Mouse (Mus musculus): Measurements from ENCODE around the gene Olfr1098. TPM values are rescaled to one million over a fixed set of nuclear protein-coding genes. Genes with fewer than 3 reads are reported as not detected.

Olfr1098 gene
- polyA plus RNA-seq (2016; fragmentation: Nextera tagmentation; extraction: Ambion mirVana): not detected in 2 replicates

- no peaks in the 10 kb centered on the region for H3K36me3 ChIP-seq (replicated peaks)
- H3K4me1 ChIP-seq: no peaks in the 10 kb centered on the region
- H3K27me3 ChIP-seq (replicated peaks; ENCODE audit: low read depth, poor library complexity, severe bottlenecking): no peaks in the 10 kb centered on the region
- DNase-seq (ENCODE audit: low spot score): no peak
- H3K9me3 ChIP-seq: no peaks in the 10 kb centered on the region
- H3K4me3 ChIP-seq: no peak within 1 kb of the TSS
- no peak within 1 kb of the TSS for H3K27ac ChIP-seq (replicated peaks)
- WGBS: 97% methylated on average over 1 of the region's 1 CpGs
Observed at GRCm38 (mm10) chr2:86924445-86924844, at the start of gene Olfr1098. Gene Olfr1098, minus strand, starts transcription at chr2:86924545.

GRCm38 (mm10) chr2:86960593-86960992, 36.2 kb upstream of the Olfr1098 start, which contains the start of gene Olfr1099:
Gene Olfr1099, minus strand, starts transcription at chr2:86960693.
- WGBS: 83% methylated on average over 1 of the region's 1 CpGs
- no peaks in the 10 kb centered on the region for H3K4me1 ChIP-seq
- H3K27me3 ChIP-seq (replicated peaks; ENCODE audit: low read depth, poor library complexity, severe bottlenecking): no peaks in the 10 kb centered on the region
- no peaks in the 10 kb centered on the region for H3K36me3 ChIP-seq (replicated peaks)
- H3K9me3 ChIP-seq: no peaks in the 10 kb centered on the region
- no peak within 1 kb of the TSS for H3K4me3 ChIP-seq
- no peak within 1 kb of the TSS for H3K27ac ChIP-seq (replicated peaks)
- DNase-seq (ENCODE audit: low spot score): no peak

GRCm38 (mm10) chr2:86926557-86926956, 2.2 kb upstream of the Olfr1098 start:
- Histone ChIP-seq H3K4me3 (no peak overlapping the region), H3K4me1 (no peaks in the 10 kb centered on the region), H3K27me3 (replicated peaks; ENCODE audit: low read depth, poor library complexity, severe bottlenecking) (no peaks in the 10 kb centered on the region), H3K27ac (replicated peaks) (no peak overlapping the region), H3K9me3 (no peaks in the 10 kb centered on the region), H3K36me3 (replicated peaks) (no peaks in the 10 kb centered on the region)
- DNase-seq (ENCODE audit: low spot score): no peak

GRCm38 (mm10) chr2:86905647-86906046, 18.7 kb downstream of the Olfr1098 start:
- WGBS: 86% methylated on average over 2 of the region's 2 CpGs
- Histone ChIP-seq H3K27me3 (replicated peaks; ENCODE audit: low read depth, poor library complexity, severe bottlenecking) (no peaks in the 10 kb centered on the region), H3K4me1 (no peaks in the 10 kb centered on the region)

DNA sequence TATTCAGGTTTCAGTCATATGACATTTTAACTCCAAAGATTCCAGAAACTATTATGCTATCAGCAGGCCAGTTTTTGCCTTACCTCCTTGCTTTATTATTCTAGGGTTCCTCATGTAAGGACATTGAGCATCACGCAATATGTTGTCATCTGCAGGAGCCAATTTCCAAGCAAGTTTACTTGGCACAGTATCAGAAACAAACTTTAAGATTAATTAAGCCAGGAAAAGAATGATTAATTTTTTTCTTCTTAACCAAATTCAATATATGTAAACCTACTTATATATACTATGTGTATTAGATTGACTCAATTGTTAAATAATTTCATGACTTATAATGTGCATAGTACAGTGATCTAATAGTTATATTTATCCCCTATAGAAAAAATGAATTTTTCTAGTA, 32.2 kb downstream of the Olfr1098 start, which contains the start of gene Olfr1097:
TSS of gene Olfr1097 (minus strand) at position 101 of the 400 bp plus-strand sequence.
- 91% methylated on average over 1 of the region's 1 CpGs for WGBS
- DNase-seq (ENCODE audit: low spot score): no peak
- no peaks in the 10 kb centered on the region for H3K4me1 ChIP-seq
- no peak within 1 kb of the TSS for H3K4me3 ChIP-seq
- H3K9me3 ChIP-seq: no peaks in the 10 kb centered on the region
- no peaks in the 10 kb centered on the region for H3K36me3 ChIP-seq (replicated peaks)
- no peak within 1 kb of the TSS for H3K27ac ChIP-seq (replicated peaks)
- no peaks in the 10 kb centered on the region for H3K27me3 ChIP-seq (replicated peaks; ENCODE audit: low read depth, poor library complexity, severe bottlenecking)

More at GRCm38 (mm10) chr2:86905647-86906046, 18.7 kb downstream of the Olfr1098 start:
- no peaks in the 10 kb centered on the region for H3K9me3 ChIP-seq
- H3K36me3 ChIP-seq (replicated peaks): no peaks in the 10 kb centered on the region
- no peak overlapping the region for H3K27ac ChIP-seq (replicated peaks)
- H3K4me3 ChIP-seq: no peak overlapping the region
- no peak for DNase-seq (ENCODE audit: low spot score)

DNA sequence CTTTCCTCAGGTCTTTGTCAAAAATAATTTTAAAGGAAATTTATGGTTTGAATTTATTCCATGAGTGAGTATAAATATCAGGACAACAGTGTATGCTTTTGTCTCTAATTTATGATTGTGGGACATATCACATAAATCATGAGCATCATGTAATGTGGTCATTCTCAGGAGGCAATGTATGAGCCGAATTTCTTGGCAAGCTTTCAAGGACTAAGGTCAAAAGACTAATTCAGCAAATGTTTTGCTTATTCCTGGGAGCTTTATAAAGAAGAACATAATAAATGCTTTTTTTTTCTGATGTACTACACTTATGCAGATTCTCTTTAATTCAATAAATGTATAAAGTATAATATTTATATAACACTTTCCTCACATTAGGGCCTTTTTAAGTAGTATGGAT, 49.6 kb downstream of the Olfr1098 start, which contains the start of gene Gm13723:
TSS of gene Gm13723 (minus strand) at position 101 of the 400 bp plus-strand sequence.
- WGBS: 80% methylated on average over 1 of the region's 1 CpGs
- DNase-seq (ENCODE audit: low spot score): no peak
- no peaks in the 10 kb centered on the region for H3K36me3 ChIP-seq (replicated peaks)

More for the DNA sequence above, 49.6 kb downstream of the Olfr1098 start, which contains the start of gene Gm13723:
- H3K4me3 ChIP-seq: no peak within 1 kb of the TSS
- H3K27me3 ChIP-seq (replicated peaks; ENCODE audit: low read depth, poor library complexity, severe bottlenecking): no peaks in the 10 kb centered on the region
- H3K9me3 ChIP-seq: no peaks in the 10 kb centered on the region
- H3K27ac ChIP-seq (replicated peaks): no peak within 1 kb of the TSS
- H3K4me1 ChIP-seq: no peaks in the 10 kb centered on the region

Other genes with a start within 250 kb of the Olfr1098 start
- gene Olfr1086, start 244.5 kb downstream of the Olfr1098 start, polyA plus RNA-seq (2016; fragmentation: Nextera tagmentation; extraction: Ambion mirVana): not detected in 2 replicates
- gene Olfr1087, start 226.2 kb downstream of the Olfr1098 start, polyA plus RNA-seq (2016; fragmentation: Nextera tagmentation; extraction: Ambion mirVana): not detected in 2 replicates
- gene Olfr1089, start 190.8 kb downstream of the Olfr1098 start, polyA plus RNA-seq (2016; fragmentation: Nextera tagmentation; extraction: Ambion mirVana): not detected in 2 replicates
- not detected in 2 replicates for gene Olfr1090, start 165.6 kb downstream of the Olfr1098 start, polyA plus RNA-seq (2016; fragmentation: Nextera tagmentation; extraction: Ambion mirVana)
- not detected in 2 replicates for gene Olfr1093, start 142.1 kb downstream of the Olfr1098 start, polyA plus RNA-seq (2016; fragmentation: Nextera tagmentation; extraction: Ambion mirVana)
- not detected in 2 replicates for gene Olfr141, start 114.5 kb downstream of the Olfr1098 start, polyA plus RNA-seq (2016; fragmentation: Nextera tagmentation; extraction: Ambion mirVana)
- not detected in 2 replicates for gene Olfr1094, start 99.9 kb downstream of the Olfr1098 start, polyA plus RNA-seq (2016; fragmentation: Nextera tagmentation; extraction: Ambion mirVana)
- gene Olfr1095, start 72.8 kb downstream of the Olfr1098 start, polyA plus RNA-seq (2016; fragmentation: Nextera tagmentation; extraction: Ambion mirVana): not detected in 2 replicates
- not detected in 2 replicates for gene Gm13723, start 49.7 kb downstream of the Olfr1098 start, polyA plus RNA-seq (2016; fragmentation: Nextera tagmentation; extraction: Ambion mirVana)
- gene Olfr1097, start 32.3 kb downstream of the Olfr1098 start, polyA plus RNA-seq (2016; fragmentation: Nextera tagmentation; extraction: Ambion mirVana): not detected in 2 replicates
- gene Olfr1099, start 36.1 kb upstream of the Olfr1098 start, polyA plus RNA-seq (2016; fragmentation: Nextera tagmentation; extraction: Ambion mirVana): not detected in 2 replicates
- gene Olfr1100, start 55.4 kb upstream of the Olfr1098 start, polyA plus RNA-seq (2016; fragmentation: Nextera tagmentation; extraction: Ambion mirVana): not detected in 2 replicates
- gene Olfr1101, start 66.7 kb upstream of the Olfr1098 start, polyA plus RNA-seq (2016; fragmentation: Nextera tagmentation; extraction: Ambion mirVana): not detected in 2 replicates
- not detected in 2 replicates for gene Olfr1102, start 73.9 kb upstream of the Olfr1098 start, polyA plus RNA-seq (2016; fragmentation: Nextera tagmentation; extraction: Ambion mirVana)
- gene Olfr1104, start 102.5 kb upstream of the Olfr1098 start, polyA plus RNA-seq (2016; fragmentation: Nextera tagmentation; extraction: Ambion mirVana): not detected in 2 replicates
- not detected in 2 replicates for gene Olfr1105, start 112.0 kb upstream of the Olfr1098 start, polyA plus RNA-seq (2016; fragmentation: Nextera tagmentation; extraction: Ambion mirVana)
- gene Olfr1106, start 127.7 kb upstream of the Olfr1098 start, polyA plus RNA-seq (2016; fragmentation: Nextera tagmentation; extraction: Ambion mirVana): not detected in 2 replicates
- not detected in 2 replicates for gene Olfr1107, start 151.3 kb upstream of the Olfr1098 start, polyA plus RNA-seq (2016; fragmentation: Nextera tagmentation; extraction: Ambion mirVana)
- not detected in 2 replicates for gene Olfr1109, start 171.5 kb upstream of the Olfr1098 start, polyA plus RNA-seq (2016; fragmentation: Nextera tagmentation; extraction: Ambion mirVana)
- gene Olfr259, start 190.0 kb upstream of the Olfr1098 start, polyA plus RNA-seq (2016; fragmentation: Nextera tagmentation; extraction: Ambion mirVana): not detected in 2 replicates
- not detected in 2 replicates for gene Olfr1110, start 215.8 kb upstream of the Olfr1098 start, polyA plus RNA-seq (2016; fragmentation: Nextera tagmentation; extraction: Ambion mirVana)
- gene Olfr1111, start 228.1 kb upstream of the Olfr1098 start, polyA plus RNA-seq (2016; fragmentation: Nextera tagmentation; extraction: Ambion mirVana): not detected in 2 replicates